Mouse (Mus musculus): ENCODE measurements around the gene Pfkfb3. TPM values are rescaled to one million over a fixed set of nuclear protein-coding genes. Genes with fewer than 3 reads are reported as not detected.

The Pfkfb3 gene
- total and polyA plus RNA-seq, 2 experiments from 2014 or later, result 15.6 to 19.6 TPM

DNA sequence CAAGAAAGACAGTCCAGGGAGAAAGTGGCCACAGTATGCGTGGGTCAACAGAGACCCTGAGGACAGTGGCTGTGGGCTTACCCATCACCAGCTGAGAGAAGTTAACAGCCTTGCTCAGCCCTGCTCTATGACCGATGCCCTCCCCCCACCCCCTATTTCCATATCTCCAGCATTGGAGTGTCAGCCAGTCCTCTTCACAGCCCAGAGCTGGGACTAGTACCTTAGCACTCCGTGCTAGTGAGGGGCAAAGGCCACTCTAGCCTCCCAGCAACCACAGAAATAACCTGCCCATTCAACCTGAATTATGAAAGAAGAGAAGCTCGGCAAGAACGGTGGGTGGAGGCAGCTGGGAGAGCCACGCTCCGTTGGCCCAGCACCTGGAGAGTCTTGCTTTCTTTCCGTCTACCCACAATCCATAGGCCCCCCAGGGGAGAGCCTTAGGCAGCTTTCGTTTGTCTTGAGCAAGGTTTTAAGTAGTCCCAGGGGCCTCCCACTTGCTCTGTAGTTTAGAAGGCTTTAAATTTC, 1.5 kb downstream of the Pfkfb3 start:
- WGBS, result 17% methylated on average over 9 of the region's 9 CpGs
- Histone ChIP-seq H3K9me3 (ENCODE audit: low read length) (no peaks in the 10 kb centered on the region), H3K4me3 (ENCODE audit: low read length) (no peak overlapping the region), H3K4me1 (ENCODE audit: insufficient read depth, low read length) (peaks cover 7% of the 10 kb centered on the region), H3K9ac (replicated peaks; ENCODE audit: low read length) (no peak overlapping the region), H3K27me3 (ENCODE audit: insufficient read depth, low read length) (no peaks in the 10 kb centered on the region), H3K36me3 (ENCODE audit: insufficient read depth, low read length) (no peaks in the 10 kb centered on the region), H3K27ac (no peak overlapping the region), H3K4me2 (ENCODE audit: low read depth, low read length) (no peak overlapping the region; the same call in 1 of the 2 replicates)
- ATAC-seq (peak; percentile 27; the same call in 1 of the 2 replicates), DNase-seq (ENCODE audit: low spot score) (peak; percentile 16)
- no peak for TF ChIP-seq CTCF (IDR thresholded peaks at IDR 0.05; ENCODE audit: low read depth)

DNA sequence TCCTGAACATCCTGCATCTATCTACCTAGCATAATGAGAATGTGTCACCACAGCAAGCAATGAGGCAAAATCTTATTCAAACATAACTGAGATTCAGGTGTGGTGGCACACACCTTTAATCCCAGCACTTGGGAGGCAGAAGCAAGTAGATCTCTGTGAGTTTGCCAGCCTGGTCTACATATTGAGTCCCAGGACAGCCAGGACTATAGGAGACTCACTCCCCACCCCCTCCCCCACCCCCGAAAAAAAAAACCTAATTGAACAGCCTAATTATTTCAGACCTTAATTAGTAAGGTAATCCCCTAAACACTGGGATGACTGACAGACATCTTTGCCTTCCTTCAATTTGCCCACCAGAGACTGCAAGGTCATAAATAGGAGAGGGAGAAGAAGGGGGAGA, 2.2 kb downstream of the Pfkfb3 start:
- Histone ChIP-seq H3K4me1 (ENCODE audit: insufficient read depth, low read length) (peaks cover 7% of the 10 kb centered on the region), H3K36me3 (ENCODE audit: insufficient read depth, low read length) (no peaks in the 10 kb centered on the region), H3K4me3 (ENCODE audit: low read length) (no peak overlapping the region), H3K4me2 (ENCODE audit: low read depth, low read length) (no peak overlapping the region), H3K9ac (replicated peaks; ENCODE audit: low read length) (no peak overlapping the region), H3K27me3 (ENCODE audit: insufficient read depth, low read length) (no peaks in the 10 kb centered on the region), H3K27ac (no peak overlapping the region), H3K9me3 (ENCODE audit: low read length) (no peaks in the 10 kb centered on the region)
- WGBS, result 39% methylated on average over 1 of the region's 1 CpGs
- DNase-seq (ENCODE audit: low spot score) (no peak), ATAC-seq (no peak)
- TF ChIP-seq CTCF (IDR thresholded peaks at IDR 0.05; ENCODE audit: low read depth), result no peak

DNA sequence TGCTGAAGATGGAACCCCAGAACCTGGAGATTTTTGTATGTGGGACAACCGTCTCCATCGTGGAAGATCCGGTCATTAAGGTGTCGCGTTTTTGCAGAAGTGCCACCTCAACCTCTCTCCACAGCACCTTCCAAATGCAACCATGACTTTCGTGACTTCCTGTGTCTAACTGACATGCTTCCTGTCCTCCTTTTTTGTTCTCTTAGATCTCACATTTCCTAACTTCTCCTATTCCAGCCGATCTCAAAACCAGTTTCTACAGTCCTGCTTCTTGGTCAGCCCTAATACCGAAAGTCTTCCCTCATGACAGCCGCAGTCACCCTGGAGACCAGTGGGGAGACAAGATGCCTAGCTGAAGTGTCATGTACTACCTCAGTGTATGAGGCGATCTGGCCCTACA, 5.4 kb downstream of the Pfkfb3 start:
- Histone ChIP-seq H3K4me1 (ENCODE audit: insufficient read depth, low read length) (peaks cover 7% of the 10 kb centered on the region), H3K36me3 (ENCODE audit: insufficient read depth, low read length) (no peaks in the 10 kb centered on the region), H3K9ac (replicated peaks; ENCODE audit: low read length) (no peak overlapping the region), H3K9me3 (ENCODE audit: low read length) (no peaks in the 10 kb centered on the region), H3K27me3 (ENCODE audit: insufficient read depth, low read length) (no peaks in the 10 kb centered on the region), H3K27ac (no peak overlapping the region), H3K4me2 (ENCODE audit: low read depth, low read length) (no peak overlapping the region), H3K4me3 (ENCODE audit: low read length) (no peak overlapping the region)
- no peak for TF ChIP-seq CTCF (IDR thresholded peaks at IDR 0.05; ENCODE audit: low read depth)
- 88% methylated on average over 10 of the region's 10 CpGs for WGBS
- ATAC-seq (no peak), DNase-seq (ENCODE audit: low spot score) (no peak)

DNA sequence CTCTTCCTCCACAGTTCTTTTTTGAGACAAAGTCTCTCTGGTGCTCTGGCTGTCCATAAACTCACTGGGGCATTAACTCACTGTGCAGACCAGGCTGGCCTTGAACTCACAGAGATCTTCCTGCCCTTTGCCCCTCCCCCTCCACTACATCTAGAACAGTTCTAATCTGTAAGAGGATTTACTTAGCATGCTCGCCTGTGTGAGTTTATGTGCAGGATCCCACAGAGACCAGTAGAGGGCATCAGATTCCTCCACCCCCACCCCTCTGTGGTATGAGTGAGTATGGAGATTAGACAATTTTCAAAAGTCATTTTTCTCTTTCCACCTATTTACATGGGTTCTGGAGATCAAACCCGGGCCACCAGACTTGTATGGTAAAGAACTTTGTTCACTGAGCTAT, 6.3 kb downstream of the Pfkfb3 start:
- Histone ChIP-seq H3K36me3 (ENCODE audit: insufficient read depth, low read length) (no peaks in the 10 kb centered on the region), H3K27ac (no peak overlapping the region), H3K27me3 (ENCODE audit: insufficient read depth, low read length) (no peaks in the 10 kb centered on the region), H3K4me1 (ENCODE audit: insufficient read depth, low read length) (no peaks in the 10 kb centered on the region), H3K4me2 (ENCODE audit: low read depth, low read length) (no peak overlapping the region), H3K9ac (replicated peaks; ENCODE audit: low read length) (no peak overlapping the region), H3K9me3 (ENCODE audit: low read length) (no peaks in the 10 kb centered on the region), H3K4me3 (ENCODE audit: low read length) (no peak overlapping the region)
- ATAC-seq, result no peak
- DNase-seq (ENCODE audit: low spot score), result peak; percentile 14
- TF ChIP-seq CTCF (IDR thresholded peaks at IDR 0.05; ENCODE audit: low read depth), result peak; percentile 42
- 66% methylated on average over 2 of the region's 2 CpGs for WGBS

DNA sequence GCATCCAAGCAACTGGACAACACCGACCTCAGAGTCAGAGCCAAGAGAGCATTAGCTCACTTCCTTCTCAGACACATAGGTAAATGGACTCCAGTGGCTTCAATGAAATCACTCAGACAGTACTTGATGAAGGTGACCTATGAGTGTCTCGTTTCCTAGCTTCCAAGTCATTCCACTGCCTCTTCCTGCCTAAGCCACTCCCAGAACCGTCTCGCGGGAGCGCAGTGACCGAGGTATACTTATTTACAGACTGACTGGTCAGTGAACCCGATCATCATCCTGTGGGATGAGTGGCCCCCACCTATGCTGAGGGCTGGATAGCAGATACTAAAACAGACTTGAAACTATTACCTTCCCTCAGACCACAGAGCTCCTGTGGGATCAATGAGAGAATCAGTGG, 7.8 kb downstream of the Pfkfb3 start:
- H3K9me3 ChIP-seq (ENCODE audit: low read length), result no peaks in the 10 kb centered on the region
- no peak for DNase-seq (ENCODE audit: low spot score)
- no peak overlapping the region for H3K9ac ChIP-seq (replicated peaks; ENCODE audit: low read length)
- no peaks in the 10 kb centered on the region for H3K36me3 ChIP-seq (ENCODE audit: insufficient read depth, low read length)
- TF ChIP-seq CTCF (IDR thresholded peaks at IDR 0.05; ENCODE audit: low read depth), result no peak
- no peak overlapping the region for H3K4me2 ChIP-seq (ENCODE audit: low read depth, low read length)
- no peaks in the 10 kb centered on the region for H3K4me1 ChIP-seq (ENCODE audit: insufficient read depth, low read length)
- no peak overlapping the region for H3K27ac ChIP-seq
- no peaks in the 10 kb centered on the region for H3K27me3 ChIP-seq (ENCODE audit: insufficient read depth, low read length)
- H3K4me3 ChIP-seq (ENCODE audit: low read length), result no peak overlapping the region
- no peak for ATAC-seq
- 86% methylated on average over 8 of the region's 8 CpGs for WGBS

DNA sequence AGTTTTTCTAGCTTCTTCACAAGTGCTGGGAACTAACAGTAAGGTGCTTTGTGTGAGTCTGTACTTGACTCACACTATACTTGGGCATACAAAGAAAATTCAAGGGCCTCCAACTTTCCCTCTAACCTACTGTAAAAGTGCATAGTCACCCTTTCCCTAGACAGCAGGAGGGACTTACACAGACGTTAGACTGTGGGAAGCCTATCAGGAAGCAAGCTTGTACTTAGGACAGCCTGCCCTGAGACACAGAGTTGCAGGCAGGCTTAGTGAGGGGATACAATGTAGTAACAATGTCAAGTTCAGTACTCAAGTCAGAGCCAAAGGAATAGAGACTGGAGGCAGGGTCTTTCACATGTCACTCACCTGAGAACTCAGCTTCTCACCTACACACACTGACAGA, 8.5 kb downstream of the Pfkfb3 start:
- WGBS, result 29% methylated on average over 1 of the region's 1 CpGs

DNA sequence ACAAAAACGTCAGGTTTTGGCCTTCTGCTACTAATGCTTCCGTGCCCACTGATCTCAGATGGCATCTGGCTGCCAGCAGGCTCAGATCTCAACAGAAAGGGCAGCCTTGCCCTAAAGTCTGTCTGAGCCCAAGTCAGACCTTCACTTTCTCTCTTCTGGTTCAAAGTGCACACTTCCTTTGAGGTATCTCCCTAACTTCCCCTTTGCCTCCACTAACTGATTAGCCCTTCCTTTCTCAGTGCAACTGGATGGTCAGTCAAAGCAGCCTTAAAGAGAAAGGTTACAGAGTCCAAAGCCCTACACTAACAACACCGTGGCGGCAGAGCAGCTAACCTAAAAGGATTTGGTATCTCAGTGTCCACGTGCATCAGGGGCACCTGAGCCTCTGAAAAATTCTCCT, 9.5 kb downstream of the Pfkfb3 start:
- Histone ChIP-seq H3K36me3 (ENCODE audit: insufficient read depth, low read length) (no peaks in the 10 kb centered on the region), H3K27me3 (ENCODE audit: insufficient read depth, low read length) (no peaks in the 10 kb centered on the region), H3K4me1 (ENCODE audit: insufficient read depth, low read length) (no peaks in the 10 kb centered on the region), H3K4me2 (ENCODE audit: low read depth, low read length) (no peak overlapping the region), H3K9ac (replicated peaks; ENCODE audit: low read length) (no peak overlapping the region), H3K4me3 (ENCODE audit: low read length) (no peak overlapping the region), H3K27ac (no peak overlapping the region), H3K9me3 (ENCODE audit: low read length) (no peaks in the 10 kb centered on the region)
- no peak for DNase-seq (ENCODE audit: low spot score)
- no peak for ATAC-seq
- no peak for TF ChIP-seq CTCF (IDR thresholded peaks at IDR 0.05; ENCODE audit: low read depth)
- WGBS, result 69% methylated on average over 5 of the region's 5 CpGs

More for the DNA sequence above, 8.5 kb downstream of the Pfkfb3 start:
- H3K4me2 ChIP-seq (ENCODE audit: low read depth, low read length), result no peak overlapping the region
- H3K4me1 ChIP-seq (ENCODE audit: insufficient read depth, low read length), result no peaks in the 10 kb centered on the region
- no peaks in the 10 kb centered on the region for H3K9me3 ChIP-seq (ENCODE audit: low read length)
- no peak overlapping the region for H3K27ac ChIP-seq
- H3K36me3 ChIP-seq (ENCODE audit: insufficient read depth, low read length), result no peaks in the 10 kb centered on the region
- H3K27me3 ChIP-seq (ENCODE audit: insufficient read depth, low read length), result no peaks in the 10 kb centered on the region
- no peak for TF ChIP-seq CTCF (IDR thresholded peaks at IDR 0.05; ENCODE audit: low read depth)
- ATAC-seq, result no peak
- no peak overlapping the region for H3K9ac ChIP-seq (replicated peaks; ENCODE audit: low read length)
- no peak for DNase-seq (ENCODE audit: low spot score)
- H3K4me3 ChIP-seq (ENCODE audit: low read length), result no peak overlapping the region

All from hindbrain, postnatal 0 days (tissue).